Mouse (Mus musculus) activated CD4-positive, CD25-positive, alpha-beta regulatory T cell, adult 4 months (primary cell): ENCODE measurements around the gene Ugt1a10. TPM values are rescaled to one million over a fixed set of nuclear protein-coding genes. Genes with fewer than 3 reads are reported as not detected.

ENCODE experiments used
- ATAC-seq: one replicate; pipeline ENCODE4 v1.8.0; 2017
- polyA plus RNA-seq, 2 experiments: library from polyadenylated mRNA; unstranded; fragments of 100-300 nt; shearing (Covaris generic); gene quantifications; one replicate each; pipeline ENCODE4 v1.2.1; 2017

The Ugt1a10 gene
- polyA plus RNA-seq, 2 experiments from 2014 or later = not detected

GRCm38 (mm10) chr1:88255989-88256754, 201.0 kb downstream of the Ugt1a10 start:
- no peak for ATAC-seq

GRCm38 (mm10) chr1:88256886-88257663, 201.9 kb downstream of the Ugt1a10 start:
- no peak for ATAC-seq

GRCm38 (mm10) chr1:88257681-88258080, 202.5 kb downstream of the Ugt1a10 start:
- no peak for ATAC-seq

- no peak for ATAC-seq
Measured at GRCm38 (mm10) chr1:88258361-88258760, 203.2 kb downstream of the Ugt1a10 start.

GRCm38 (mm10) chr1:88258881-88259642, 203.9 kb downstream of the Ugt1a10 start:
- peak; percentile 14 for ATAC-seq

- no peak for ATAC-seq
Measured at GRCm38 (mm10) chr1:88259643-88260024, 204.4 kb downstream of the Ugt1a10 start.

GRCm38 (mm10) chr1:88260114-88260513, 204.9 kb downstream of the Ugt1a10 start:
- no peak for ATAC-seq

- ATAC-seq = no peak
Measured at GRCm38 (mm10) chr1:88260604-88261377, 205.6 kb downstream of the Ugt1a10 start.

- ATAC-seq = no peak
Measured at GRCm38 (mm10) chr1:88261706-88262105, 206.5 kb downstream of the Ugt1a10 start.

- ATAC-seq = peak; percentile 4
Measured at GRCm38 (mm10) chr1:88262255-88262654, 207.1 kb downstream of the Ugt1a10 start.

GRCm38 (mm10) chr1:88262961-88263360, 207.8 kb downstream of the Ugt1a10 start:
- no peak for ATAC-seq

- ATAC-seq = no peak
Measured at GRCm38 (mm10) chr1:88263778-88264177, 208.6 kb downstream of the Ugt1a10 start.

- no peak for ATAC-seq
Measured at GRCm38 (mm10) chr1:88264237-88264868, 209.2 kb downstream of the Ugt1a10 start.

GRCm38 (mm10) chr1:88264869-88265240, 209.7 kb downstream of the Ugt1a10 start:
- no peak for ATAC-seq

GRCm38 (mm10) chr1:88266123-88266522, 210.9 kb downstream of the Ugt1a10 start:
- ATAC-seq = no peak

- ATAC-seq = peak; percentile 21
Measured at GRCm38 (mm10) chr1:88267489-88267888, 212.3 kb downstream of the Ugt1a10 start.

- ATAC-seq = no peak
Measured at GRCm38 (mm10) chr1:88268070-88268469, 212.9 kb downstream of the Ugt1a10 start.
